Mouse (Mus musculus) embryonic facial prominence, embryonic 11.5 days (tissue): ENCODE measurements around the gene Gm20388. TPM values are rescaled to one million over a fixed set of nuclear protein-coding genes. Genes with fewer than 3 reads are reported as not detected.

ENCODE experiments used
- ATAC-seq: fragments of 200-750 bp; cut with Nextera tagmentation; replicated peaks from 2 replicates; pipeline ENCODE4 v1.8.0; 2017; ENCODE audit warnings: low read depth; ENCODE audit not compliant: insufficient number of reproducible peaks, low FRiP score, low TSS enrichment
- DNase-seq: peaks from one replicate; pipeline ENCODE4 v3.0.0-alpha.2; 2015; ENCODE audit warnings: low spot score
- H3K27ac ChIP-seq: fragments of 300-500 bp; sonication (generic); replicated peaks from 2 replicates; pipeline ENCODE4 v1.5.1; 2014; ENCODE audit warnings: mild to moderate bottlenecking, low read depth, low read length, control low read depth
- H3K27me3 ChIP-seq: fragments of 300-500 bp; sonication (generic); 2 replicates; pipeline ENCODE4 v1.6.1; 2014; ENCODE audit warnings: mild to moderate bottlenecking, low read length, moderate library complexity, mixed read lengths; ENCODE audit not compliant: control insufficient read depth, insufficient read depth
- H3K36me3 ChIP-seq: fragments of 300-500 bp; sonication (generic); replicated peaks from 2 replicates; pipeline ENCODE4 v1.6.1; 2014; ENCODE audit warnings: low read depth, mild to moderate bottlenecking, low read length, moderate library complexity, mixed read lengths; ENCODE audit not compliant: control insufficient read depth, insufficient read depth
- H3K4me1 ChIP-seq: fragments of 300-500 bp; sonication (generic); 2 replicates; pipeline ENCODE4 v1.6.1; 2014; ENCODE audit warnings: low read length, mixed read lengths; ENCODE audit not compliant: control insufficient read depth, insufficient read depth
- H3K4me2 ChIP-seq: fragments of 300-500 bp; sonication (generic); 2 replicates; pipeline ENCODE4 v1.6.1; 2014; ENCODE audit warnings: low read depth, mild to moderate bottlenecking, control low read depth, low read length, moderate library complexity
- H3K4me3 ChIP-seq: fragments of 300-500 bp; sonication (generic); 2 replicates; pipeline ENCODE4 v1.5.1; 2014; ENCODE audit warnings: low read depth, low read length, control low read depth
- H3K9ac ChIP-seq: fragments of 300-500 bp; sonication (generic); replicated peaks from 2 replicates; pipeline ENCODE4 v1.6.1; 2014; ENCODE audit warnings: mild to moderate bottlenecking, control low read depth, low read length
- H3K9me3 ChIP-seq: fragments of 300-500 bp; sonication (generic); replicated peaks from 2 replicates; pipeline ENCODE4 v1.6.1; 2016; ENCODE audit warnings: mild to moderate bottlenecking, low read length, inconsistent platforms, mixed read lengths; ENCODE audit not compliant: control insufficient read depth
- WGBS: fragments of 180-500 bp; shearing (Covaris S2); extraction: QIAGEN DNeasy Blood & Tissue Kit; methylation state at CpG from one replicate; pipeline ENCODE4 v1.1.7; 2014; 5-methylcytosine and 5-hydroxymethylcytosine counted together
- polyA plus RNA-seq: library from polyadenylated mRNA; unstranded; fragments of >200 nt; fragmentation: Nextera tagmentation; extraction: Ambion mirVana; gene quantifications from 2 replicates; pipeline ENCODE4 v1.2.1, GENCODE M21; 2014

Gm20388 gene
- polyA plus RNA-seq, 1 experiment from 2014 or later, result 3.1 TPM

GRCm38 (mm10) chr8:122633205-122633604 is 2722.6 kb downstream of the Gm20388 start:
- Histone ChIP-seq H3K9ac (no peak overlapping the region), H3K36me3 (no peaks in the 10 kb centered on the region), H3K27me3 (no peaks in the 10 kb centered on the region), H3K27ac (no peak overlapping the region), H3K4me3 (no peak overlapping the region), H3K9me3 (no peaks in the 10 kb centered on the region), H3K4me2 (no peak overlapping the region), H3K4me1 (no peaks in the 10 kb centered on the region; the same call in 1 of the 2 replicates)
- WGBS, result 93% methylated on average over 14 of the region's 14 CpGs
- DNase-seq, result no peak
- no peak for ATAC-seq

- H3K4me1 ChIP-seq, result peaks cover 12% of the 10 kb centered on the region
- no peak overlapping the region for H3K4me3 ChIP-seq
- DNase-seq (no peak), ATAC-seq (no peak)
- H3K27ac ChIP-seq, result no peak overlapping the region
- H3K9me3 ChIP-seq, result no peaks in the 10 kb centered on the region
- no peaks in the 10 kb centered on the region for H3K36me3 ChIP-seq
- no peak overlapping the region for H3K9ac ChIP-seq
- WGBS, result 72% methylated on average over 14 of the region's 14 CpGs
- no peaks in the 10 kb centered on the region for H3K27me3 ChIP-seq
- H3K4me2 ChIP-seq, result no peak overlapping the region
These were observed 2725.5 kb downstream of the Gm20388 start for GRCm38 (mm10) chr8:122635878-122636802.

- Histone ChIP-seq H3K9ac (no peak overlapping the region), H3K4me3 (no peak overlapping the region), H3K4me2 (no peak overlapping the region), H3K9me3 (no peaks in the 10 kb centered on the region), H3K27ac (no peak overlapping the region), H3K4me1 (peaks cover 13% of the 10 kb centered on the region), H3K27me3 (no peaks in the 10 kb centered on the region), H3K36me3 (no peaks in the 10 kb centered on the region)
- 57% methylated on average over 9 of the region's 9 CpGs for WGBS
- DNase-seq (no peak), ATAC-seq (no peak)
These were observed 2726.1 kb downstream of the Gm20388 start for GRCm38 (mm10) chr8:122636803-122637175.

GRCm38 (mm10) chr8:122637230-122637629 is 2726.6 kb downstream of the Gm20388 start:
- no peak overlapping the region for H3K9ac ChIP-seq
- ATAC-seq, result no peak
- no peaks in the 10 kb centered on the region for H3K9me3 ChIP-seq
- H3K4me3 ChIP-seq, result no peak overlapping the region
- no peaks in the 10 kb centered on the region for H3K27me3 ChIP-seq
- no peaks in the 10 kb centered on the region for H3K36me3 ChIP-seq
- no peak for DNase-seq
- no peak overlapping the region for H3K4me2 ChIP-seq
- WGBS, result 84% methylated on average over 9 of the region's 9 CpGs
- no peak overlapping the region for H3K27ac ChIP-seq
- peaks cover 13% of the 10 kb centered on the region for H3K4me1 ChIP-seq

GRCm38 (mm10) chr8:122638601-122639000 is 2728.0 kb downstream of the Gm20388 start:
- DNase-seq (no peak), ATAC-seq (no peak)
- Histone ChIP-seq H3K4me1 (peaks cover 13% of the 10 kb centered on the region), H3K27me3 (no peaks in the 10 kb centered on the region), H3K36me3 (no peaks in the 10 kb centered on the region), H3K9ac (no peak overlapping the region), H3K4me3 (no peak overlapping the region), H3K4me2 (no peak overlapping the region), H3K9me3 (no peaks in the 10 kb centered on the region), H3K27ac (no peak overlapping the region)
- WGBS, result 73% methylated on average over 16 of the region's 16 CpGs

GRCm38 (mm10) chr8:122639521-122640248 is 2729.0 kb downstream of the Gm20388 start:
- Histone ChIP-seq H3K9me3 (no peaks in the 10 kb centered on the region), H3K4me1 (peaks cover 13% of the 10 kb centered on the region), H3K4me3 (no peak overlapping the region), H3K4me2 (no peak overlapping the region), H3K9ac (no peak overlapping the region), H3K36me3 (no peaks in the 10 kb centered on the region), H3K27me3 (no peaks in the 10 kb centered on the region), H3K27ac (no peak overlapping the region)
- WGBS, result 35% methylated on average over 16 of the region's 16 CpGs
- DNase-seq (peak; percentile 56), ATAC-seq (no peak)

- H3K27ac ChIP-seq, result no peak overlapping the region
- peaks cover 13% of the 10 kb centered on the region for H3K4me1 ChIP-seq
These were observed 2730.2 kb downstream of the Gm20388 start for GRCm38 (mm10) chr8:122640825-122641224.

GRCm38 (mm10) chr8:122641406-122641805 is 2730.8 kb downstream of the Gm20388 start:
- ATAC-seq (no peak), DNase-seq (no peak)
- 71% methylated on average over 15 of the region's 15 CpGs for WGBS
- Histone ChIP-seq H3K27ac (no peak overlapping the region), H3K27me3 (no peaks in the 10 kb centered on the region), H3K4me3 (no peak overlapping the region), H3K4me2 (no peak overlapping the region), H3K4me1 (peaks cover 13% of the 10 kb centered on the region), H3K9me3 (no peaks in the 10 kb centered on the region), H3K36me3 (no peaks in the 10 kb centered on the region), H3K9ac (no peak overlapping the region)

More at GRCm38 (mm10) chr8:122640825-122641224, 2730.2 kb downstream of the Gm20388 start:
- Histone ChIP-seq H3K9ac (no peak overlapping the region; the same call in 1 of the 2 replicates), H3K27me3 (no peaks in the 10 kb centered on the region), H3K9me3 (no peaks in the 10 kb centered on the region), H3K4me2 (no peak overlapping the region), H3K4me3 (no peak overlapping the region), H3K36me3 (no peaks in the 10 kb centered on the region)
- DNase-seq, result no peak
- WGBS, result 83% methylated on average over 4 of the region's 4 CpGs
- ATAC-seq, result no peak
